Mouse (Mus musculus) brain, embryonic 14.5 days (tissue): ENCODE measurements around the gene Pdgfd.

Experiments used
- CTCF ChIP-seq: fragments of 200-500 bp; IDR thresholded peaks from 2 replicates; pipeline ENCODE4 v1.5.1; 2012; ENCODE audit warnings: inconsistent platforms, mild to moderate bottlenecking, moderate library complexity, borderline replicate concordance; ENCODE audit not compliant: insufficient read depth, insufficient read length; ENCODE audit errors: extremely low read depth
- POLR2A ChIP-seq: fragments of 200-500 bp; IDR thresholded peaks from 2 replicates; pipeline ENCODE4 v1.6.1; 2012; ENCODE audit warnings: mild to moderate bottlenecking, inconsistent platforms, borderline replicate concordance; ENCODE audit not compliant: poor library complexity, insufficient read depth, insufficient read length, severe bottlenecking; ENCODE audit errors: extremely low read depth

DNA sequence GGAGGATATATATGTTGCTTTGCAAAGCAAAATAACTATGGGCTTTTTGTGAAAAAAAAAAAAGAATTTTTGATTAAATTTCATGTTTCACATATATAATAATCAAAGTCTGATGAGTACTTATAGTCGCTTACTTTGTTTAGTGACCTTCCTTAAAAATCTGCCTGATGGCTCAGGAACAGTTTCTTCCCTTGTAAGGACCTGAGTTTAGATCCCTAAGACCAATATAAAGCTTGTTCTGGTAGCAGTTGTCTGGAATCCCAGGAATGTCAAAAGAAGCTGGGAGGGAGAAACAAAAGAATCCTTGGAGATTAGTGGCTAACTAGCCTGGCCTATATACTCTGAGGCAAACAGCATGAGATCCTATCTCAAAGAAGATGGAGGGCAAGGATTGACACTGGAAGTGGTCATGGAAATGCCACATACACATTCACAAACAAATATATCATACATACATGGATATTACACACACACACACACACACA, 101.5 kb downstream of the Pdgfd start, which contains the start of gene Ddi1:
- TF ChIP-seq POLR2A = no peak
- no peak for TF ChIP-seq CTCF
